Mouse (Mus musculus) neural tube, embryonic 13.5 days (tissue): ENCODE data around the gene Cdhr1. TPM values are rescaled to one million over a fixed set of nuclear protein-coding genes. Genes with fewer than 3 reads are reported as not detected.

Source experiments
- ATAC-seq: fragments of 200-750 bp; cut with Nextera tagmentation; 2 replicates; pipeline ENCODE4 v1.8.0; 2017; ENCODE audit warnings: low read depth, mild to moderate bottlenecking, moderate TSS enrichment, moderate library complexity
- H3K27ac ChIP-seq: fragments of 300-500 bp; sonication (generic); replicated peaks from 2 replicates; pipeline ENCODE4 v1.5.1; 2015; ENCODE audit warnings: moderate library complexity, mild to moderate bottlenecking, inconsistent platforms
- H3K27me3 ChIP-seq: fragments of 300-500 bp; sonication (generic); 2 replicates; pipeline ENCODE4 v1.6.1; 2015; ENCODE audit warnings: mild to moderate bottlenecking, inconsistent platforms
- H3K36me3 ChIP-seq: fragments of 300-500 bp; sonication (generic); 2 replicates; pipeline ENCODE4 v1.6.1; 2015; ENCODE audit warnings: mild to moderate bottlenecking, inconsistent platforms
- H3K4me1 ChIP-seq: fragments of 300-500 bp; sonication (generic); replicated peaks from 2 replicates; pipeline ENCODE4 v1.6.1; 2015; ENCODE audit warnings: inconsistent platforms
- H3K4me2 ChIP-seq: fragments of 300-500 bp; sonication (generic); 2 replicates; pipeline ENCODE4 v1.6.1; 2015; ENCODE audit warnings: inconsistent platforms, mild to moderate bottlenecking, moderate library complexity
- H3K4me3 ChIP-seq: fragments of 300-500 bp; sonication (generic); 2 replicates; pipeline ENCODE4 v1.5.1; 2015; ENCODE audit warnings: mild to moderate bottlenecking, inconsistent platforms
- H3K9ac ChIP-seq: fragments of 300-500 bp; sonication (generic); 2 replicates; pipeline ENCODE4 v1.6.1; 2015; ENCODE audit warnings: moderate library complexity, mild to moderate bottlenecking, inconsistent platforms
- H3K9me3 ChIP-seq: fragments of 300-500 bp; sonication (generic); 2 replicates; pipeline ENCODE4 v1.6.1; 2016; ENCODE audit warnings: inconsistent platforms
- WGBS: fragments of 180-500 bp; shearing (Covaris S2); methylation state at CpG from one replicate; pipeline ENCODE4 v1.1.7; 2015; 5-methylcytosine and 5-hydroxymethylcytosine counted together
- polyA plus RNA-seq: library from polyadenylated mRNA; unstranded; fragments of >200 nt; fragmentation: Nextera tagmentation; extraction: Ambion mirVana; gene quantifications from 2 replicates; pipeline ENCODE4 v1.2.1, GENCODE M21; 2015

The Cdhr1 gene
- polyA plus RNA-seq, 1 experiment from 2014 or later: 5.0 TPM

DNA sequence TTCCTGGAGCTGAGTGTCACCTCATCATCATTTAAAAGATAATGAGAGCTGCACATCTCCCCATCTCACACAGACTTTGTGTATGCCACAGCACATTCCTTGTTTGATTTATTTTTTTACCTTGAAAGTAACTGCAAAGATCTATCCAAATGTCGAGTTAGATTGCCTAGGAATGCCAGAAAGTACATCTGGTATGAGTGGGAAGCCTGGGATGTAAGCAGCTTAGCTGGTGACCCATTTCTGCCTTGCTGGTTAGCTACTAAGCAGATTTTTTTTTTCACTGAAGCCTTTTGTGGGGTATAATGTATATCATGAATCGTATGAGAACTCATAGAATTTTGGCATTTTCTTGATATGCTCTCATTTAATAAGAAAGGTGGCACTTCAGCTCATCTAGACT is 31.5 kb downstream of the Cdhr1 start:
- WGBS: 65% methylated on average over 2 of the region's 2 CpGs
- Histone ChIP-seq H3K4me1 (no peaks in the 10 kb centered on the region), H3K9me3 (no peaks in the 10 kb centered on the region), H3K9ac (no peak overlapping the region), H3K27me3 (no peaks in the 10 kb centered on the region), H3K4me3 (no peak overlapping the region), H3K4me2 (no peak overlapping the region), H3K36me3 (no peaks in the 10 kb centered on the region), H3K27ac (no peak overlapping the region)
- ATAC-seq: no peak

DNA sequence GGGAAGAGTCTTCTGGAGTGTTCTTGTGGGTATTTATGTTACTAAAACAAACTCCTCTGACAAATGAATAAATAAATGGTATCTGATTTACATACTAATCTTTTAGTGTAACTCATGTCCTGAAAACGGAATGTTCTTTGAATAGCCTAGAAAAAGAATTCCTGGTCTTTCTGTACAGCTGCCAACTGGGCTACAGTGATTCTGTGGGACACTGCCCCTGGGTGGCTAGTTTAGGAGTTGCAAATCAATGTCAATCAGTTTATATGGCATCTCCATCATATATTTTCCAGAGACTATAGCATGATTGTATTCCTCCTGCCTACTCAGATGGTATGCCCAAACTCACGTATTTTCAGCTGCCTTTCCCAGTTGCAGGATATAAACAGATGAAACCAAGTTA is 33.3 kb downstream of the Cdhr1 start:
- Histone ChIP-seq H3K4me3 (no peak overlapping the region), H3K4me2 (no peak overlapping the region), H3K9me3 (no peaks in the 10 kb centered on the region), H3K36me3 (no peaks in the 10 kb centered on the region), H3K9ac (no peak overlapping the region), H3K27me3 (no peaks in the 10 kb centered on the region), H3K4me1 (no peaks in the 10 kb centered on the region), H3K27ac (no peak overlapping the region)
- no peak for ATAC-seq
- 48% methylated on average over 2 of the region's 2 CpGs for WGBS

DNA sequence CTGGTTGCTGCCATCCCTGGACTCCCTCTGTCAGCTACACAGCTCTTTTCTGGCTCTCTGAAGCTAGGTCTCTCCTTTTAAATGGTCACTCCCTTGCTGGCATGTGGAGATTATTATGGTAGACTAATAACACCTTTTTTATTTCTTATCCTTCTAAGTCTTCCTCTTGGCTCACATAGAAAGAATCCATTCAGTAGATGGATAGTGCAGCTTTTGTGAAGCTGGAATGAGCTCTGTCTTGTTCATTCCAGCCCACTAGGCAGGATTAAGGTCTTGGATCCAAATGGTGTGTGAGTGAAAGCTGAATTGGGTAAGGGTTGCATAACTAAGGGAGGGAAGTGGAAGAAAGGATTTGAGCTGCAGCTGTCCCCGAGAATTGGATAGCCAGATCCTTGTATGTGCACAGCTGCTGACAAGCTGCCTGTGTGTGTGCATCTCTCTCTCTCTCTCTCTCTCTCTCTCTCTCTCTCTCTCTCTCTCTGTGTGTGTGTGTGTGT is 49.2 kb downstream of the Cdhr1 start, which contains the start of gene Rgr:
Gene Rgr, minus strand, starts transcription at position 51 of the 497 bp plus-strand sequence.
- H3K36me3 ChIP-seq: no peaks in the 10 kb centered on the region
- H3K4me3 ChIP-seq: no peak within 1 kb of the TSS
- WGBS: 45% methylated on average over 1 of the region's 1 CpGs
- H3K27me3 ChIP-seq: no peaks in the 10 kb centered on the region
- H3K9ac ChIP-seq: no peak within 1 kb of the TSS
- ATAC-seq: no peak
- no peaks in the 10 kb centered on the region for H3K9me3 ChIP-seq
- no peak within 1 kb of the TSS for H3K27ac ChIP-seq
- H3K4me2 ChIP-seq: no peak within 1 kb of the TSS
- no peaks in the 10 kb centered on the region for H3K4me1 ChIP-seq

DNA sequence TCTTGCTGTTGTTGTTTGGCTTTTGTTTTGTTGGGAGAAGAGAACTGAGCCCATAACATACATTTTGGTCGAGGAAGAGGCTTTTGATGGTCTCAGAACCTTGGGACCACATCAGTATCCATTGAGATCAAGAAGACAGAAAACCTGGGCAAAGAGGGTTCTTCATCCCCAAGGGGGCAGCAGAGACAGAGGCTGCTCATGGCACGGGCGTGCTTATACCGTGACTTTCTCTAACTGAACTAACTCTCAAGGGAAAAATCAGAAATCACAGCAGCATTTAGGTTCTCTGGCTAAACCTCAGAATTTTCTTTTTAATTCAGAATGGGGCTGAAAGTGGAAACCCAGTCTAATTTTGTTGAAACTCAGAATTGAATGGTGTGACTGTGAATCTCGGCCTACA is 63.7 kb downstream of the Cdhr1 start:
- Histone ChIP-seq H3K4me1 (peaks cover 6% of the 10 kb centered on the region; the same call in 1 of the 2 replicates), H3K4me3 (no peak overlapping the region), H3K36me3 (no peaks in the 10 kb centered on the region), H3K27me3 (no peaks in the 10 kb centered on the region), H3K27ac (no peak overlapping the region), H3K9ac (no peak overlapping the region), H3K4me2 (no peak overlapping the region), H3K9me3 (no peaks in the 10 kb centered on the region)
- 51% methylated on average over 5 of the region's 5 CpGs for WGBS
- no peak for ATAC-seq

DNA sequence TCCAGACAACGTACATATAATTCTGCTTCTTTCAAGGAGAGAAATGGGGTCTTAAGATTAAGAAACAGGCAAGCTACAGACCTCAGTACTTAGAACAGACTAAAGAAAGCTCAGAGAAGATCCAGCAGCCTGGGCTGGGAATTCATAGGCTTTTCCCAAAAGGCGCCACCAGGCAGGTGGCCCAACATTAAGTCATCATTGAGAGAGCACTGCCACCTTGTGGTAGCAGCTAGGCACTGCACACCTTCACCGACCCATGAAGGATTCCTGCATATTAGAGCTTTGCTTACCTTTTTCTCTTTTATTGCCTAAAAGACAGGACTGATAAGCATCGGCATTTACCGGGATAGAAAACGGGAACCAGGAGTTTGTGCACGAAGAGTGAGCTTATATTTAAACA is 64.9 kb downstream of the Cdhr1 start:
- H3K36me3 ChIP-seq: no peaks in the 10 kb centered on the region
- no peak overlapping the region for H3K9ac ChIP-seq
- 17% methylated on average over 7 of the region's 7 CpGs for WGBS
- no peak overlapping the region for H3K27ac ChIP-seq
- peak; percentile 76 for ATAC-seq
- no peaks in the 10 kb centered on the region for H3K9me3 ChIP-seq
- H3K27me3 ChIP-seq: no peaks in the 10 kb centered on the region
- H3K4me2 ChIP-seq: no peak overlapping the region
- H3K4me1 ChIP-seq: peaks cover 6% of the 10 kb centered on the region; the same call in 1 of the 2 replicates
- no peak overlapping the region for H3K4me3 ChIP-seq

DNA sequence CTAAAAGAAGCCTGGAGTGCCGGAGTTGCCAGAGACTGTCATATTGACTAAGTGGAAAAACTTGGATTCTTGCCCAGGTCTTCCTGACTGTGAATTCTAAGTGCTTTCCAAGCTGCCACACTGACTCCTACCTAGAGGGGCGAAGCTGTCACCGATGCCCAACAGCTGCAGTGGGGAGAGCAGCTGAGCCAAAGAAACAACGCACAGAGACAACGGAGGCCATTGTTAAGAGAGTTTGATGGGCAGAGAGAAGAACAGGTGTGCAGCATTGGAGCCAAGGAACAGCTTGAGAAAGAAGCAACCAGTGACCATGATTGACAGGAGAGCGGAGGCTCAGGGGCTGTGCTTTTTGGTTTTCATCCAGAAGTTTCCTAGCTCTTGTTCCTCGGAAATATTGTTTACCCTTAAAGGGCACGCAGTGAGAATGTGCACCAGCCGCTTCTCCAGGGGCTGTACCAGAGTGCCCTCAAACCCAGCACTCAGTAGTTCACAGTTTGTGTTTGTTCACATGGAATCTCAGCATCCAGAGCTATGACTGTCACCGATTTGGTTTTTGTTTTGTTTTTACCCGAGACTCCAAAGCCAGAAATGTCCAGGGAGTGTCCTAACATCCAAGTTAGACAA is 65.6 kb downstream of the Cdhr1 start:
- 64% methylated on average over 11 of the region's 11 CpGs for WGBS
- Histone ChIP-seq H3K27ac (no peak overlapping the region), H3K9me3 (no peaks in the 10 kb centered on the region), H3K4me3 (no peak overlapping the region), H3K36me3 (no peaks in the 10 kb centered on the region), H3K4me1 (peaks cover 6% of the 10 kb centered on the region; the same call in 1 of the 2 replicates), H3K4me2 (no peak overlapping the region), H3K9ac (no peak overlapping the region), H3K27me3 (no peaks in the 10 kb centered on the region)
- ATAC-seq: peak; percentile 69

DNA sequence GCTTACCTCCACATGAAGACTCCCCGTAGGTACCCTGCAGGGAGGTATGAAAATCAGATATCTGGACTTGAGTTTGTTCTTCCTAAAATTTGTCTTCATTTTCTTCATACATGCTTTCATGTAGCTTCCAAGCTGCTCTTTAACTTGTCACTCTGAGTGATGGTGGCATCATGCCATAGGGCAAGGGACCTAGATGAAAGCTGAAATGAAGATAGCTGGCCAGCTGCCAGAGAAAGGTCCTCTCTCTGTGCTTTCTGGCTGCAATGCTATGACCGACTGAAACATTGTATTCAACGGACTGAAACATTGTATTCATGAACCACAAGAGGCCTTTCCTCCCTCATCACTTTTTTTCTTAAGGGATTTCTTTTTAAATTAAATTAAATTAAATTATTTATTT is 69.6 kb downstream of the Cdhr1 start:
- Histone ChIP-seq H3K27me3 (no peaks in the 10 kb centered on the region), H3K9me3 (no peaks in the 10 kb centered on the region), H3K4me2 (no peak overlapping the region), H3K4me3 (no peak overlapping the region), H3K36me3 (no peaks in the 10 kb centered on the region), H3K27ac (no peak overlapping the region), H3K4me1 (peaks cover 6% of the 10 kb centered on the region; the same call in 1 of the 2 replicates), H3K9ac (no peak overlapping the region)
- ATAC-seq: no peak
- WGBS: 79% methylated on average over 3 of the region's 3 CpGs

DNA sequence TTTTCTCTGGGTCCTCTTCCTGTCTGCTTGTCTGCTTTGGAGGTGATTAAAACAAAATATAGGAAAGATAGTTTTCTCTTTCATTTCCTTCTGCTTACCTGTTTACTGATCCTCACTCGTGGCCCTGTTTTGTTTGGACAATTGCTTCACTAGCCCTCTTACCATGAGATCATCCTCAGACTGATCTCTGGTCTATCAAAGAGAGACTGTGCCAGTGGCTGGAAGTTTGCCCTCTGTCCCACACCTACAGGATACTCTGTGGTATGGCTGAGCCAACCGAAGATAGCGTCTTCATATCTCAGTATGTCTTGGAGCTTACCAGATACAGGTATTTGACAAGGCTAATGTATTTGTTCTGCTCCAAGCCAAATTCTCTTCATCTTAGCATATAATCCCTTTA is 70.2 kb downstream of the Cdhr1 start:
- H3K4me3 ChIP-seq: no peak overlapping the region
- no peaks in the 10 kb centered on the region for H3K27me3 ChIP-seq
- no peak overlapping the region for H3K9ac ChIP-seq
- WGBS: 97% methylated on average over 3 of the region's 3 CpGs
- H3K27ac ChIP-seq: no peak overlapping the region
- no peak overlapping the region for H3K4me2 ChIP-seq
- no peak for ATAC-seq
- H3K4me1 ChIP-seq: peaks cover 6% of the 10 kb centered on the region; the same call in 1 of the 2 replicates
- no peaks in the 10 kb centered on the region for H3K36me3 ChIP-seq
- H3K9me3 ChIP-seq: no peaks in the 10 kb centered on the region

Other genes with a start within 250 kb of the Cdhr1 start
- gene Ccser2, start 129.6 kb downstream of the Cdhr1 start, polyA plus RNA-seq: 99.8 and 100 TPM in 2 replicates
- not detected in 2 replicates for gene Rgr, start 49.4 kb downstream of the Cdhr1 start, polyA plus RNA-seq
- gene Lrit1, start 43.5 kb downstream of the Cdhr1 start, polyA plus RNA-seq: not detected in 2 replicates
- gene Lrit2, start 30.4 kb downstream of the Cdhr1 start, polyA plus RNA-seq: not detected in 2 replicates
- gene 2610528A11Rik, start 15.7 kb upstream of the Cdhr1 start, polyA plus RNA-seq: 0.36 TPM in 1 of 2 replicates, not detected in the other
- gene Ghitm, start 36.9 kb upstream of the Cdhr1 start, polyA plus RNA-seq: 202 and 208 TPM in 2 replicates